Mouse (Mus musculus) lung, postnatal 0 days (tissue): ENCODE data around the gene Igsf21. TPM values are rescaled to one million over a fixed set of nuclear protein-coding genes. Genes with fewer than 3 reads are reported as not detected.
A peak's percentile ranks its signal among the peaks of the same experiment; 100 is the strongest.

Source experiments
- ATAC-seq: fragments of 200-750 bp; cut with Nextera tagmentation; 2 replicates; pipeline ENCODE4 v1.8.0; 2017; ENCODE audit warnings: moderate library complexity
- DNase-seq: peaks from one replicate; pipeline ENCODE4 v3.0.0-alpha.2; 2016; ENCODE audit warnings: low spot score
- H3K27ac ChIP-seq: fragments of 300-500 bp; sonication (generic); 2 replicates; pipeline ENCODE4 v1.5.1; 2014; ENCODE audit warnings: antibody characterized with exemption, mild to moderate bottlenecking, low read length, mixed read lengths
- H3K27me3 ChIP-seq: fragments of 300-500 bp; sonication (generic); replicated peaks from 2 replicates; pipeline ENCODE4 v1.6.1; 2014; ENCODE audit warnings: low read length, mixed read lengths; ENCODE audit not compliant: insufficient read depth
- H3K36me3 ChIP-seq: fragments of 300-500 bp; sonication (generic); 2 replicates; pipeline ENCODE4 v1.6.1; 2014; ENCODE audit warnings: low read length, mixed read lengths; ENCODE audit not compliant: insufficient read depth
- H3K4me1 ChIP-seq: fragments of 300-500 bp; sonication (generic); 2 replicates; pipeline ENCODE4 v1.6.1; 2014; ENCODE audit warnings: antibody characterized with exemption, low read depth, low read length, mixed read lengths; ENCODE audit not compliant: insufficient read depth
- H3K4me2 ChIP-seq: fragments of 300-500 bp; sonication (generic); replicated peaks from 2 replicates; pipeline ENCODE4 v1.6.1; 2014; ENCODE audit warnings: low read depth, mild to moderate bottlenecking, low read length, moderate library complexity, mixed read lengths
- H3K4me3 ChIP-seq: fragments of 300-500 bp; sonication (generic); 2 replicates; pipeline ENCODE4 v1.5.1; 2014; ENCODE audit warnings: low read depth, low read length
- H3K9ac ChIP-seq: fragments of 300-500 bp; sonication (generic); replicated peaks from 2 replicates; pipeline ENCODE4 v1.6.1; 2014; ENCODE audit warnings: low read depth, mild to moderate bottlenecking
- H3K9me3 ChIP-seq: fragments of 300-500 bp; sonication (generic); 2 replicates; pipeline ENCODE4 v1.6.1; 2016; ENCODE audit warnings: low read length, mixed read lengths
- CTCF ChIP-seq: IDR thresholded peaks from 2 replicates; pipeline ENCODE4 v1.5.1; 2016; ENCODE audit warnings: antibody characterized with exemption, mild to moderate bottlenecking
- EP300 ChIP-seq: IDR thresholded peaks from 2 replicates; pipeline ENCODE4 v1.6.1; 2016; ENCODE audit warnings: antibody characterized with exemption, mild to moderate bottlenecking, control low read depth
- WGBS: fragments of 180-500 bp; shearing (Covaris S2); extraction: QIAGEN DNeasy Blood & Tissue Kit; methylation state at CpG from one replicate; pipeline ENCODE4 v1.1.7; 2014; 5-methylcytosine and 5-hydroxymethylcytosine counted together
- polyA plus RNA-seq: library from polyadenylated mRNA; unstranded; fragments of >200 nt; fragmentation: Nextera tagmentation; extraction: Ambion mirVana; gene quantifications from 2 replicates; pipeline ENCODE4 v1.2.1, GENCODE M21; 2015

Igsf21 gene
- polyA plus RNA-seq, 1 experiment from 2014 or later = 0.13 TPM

DNA sequence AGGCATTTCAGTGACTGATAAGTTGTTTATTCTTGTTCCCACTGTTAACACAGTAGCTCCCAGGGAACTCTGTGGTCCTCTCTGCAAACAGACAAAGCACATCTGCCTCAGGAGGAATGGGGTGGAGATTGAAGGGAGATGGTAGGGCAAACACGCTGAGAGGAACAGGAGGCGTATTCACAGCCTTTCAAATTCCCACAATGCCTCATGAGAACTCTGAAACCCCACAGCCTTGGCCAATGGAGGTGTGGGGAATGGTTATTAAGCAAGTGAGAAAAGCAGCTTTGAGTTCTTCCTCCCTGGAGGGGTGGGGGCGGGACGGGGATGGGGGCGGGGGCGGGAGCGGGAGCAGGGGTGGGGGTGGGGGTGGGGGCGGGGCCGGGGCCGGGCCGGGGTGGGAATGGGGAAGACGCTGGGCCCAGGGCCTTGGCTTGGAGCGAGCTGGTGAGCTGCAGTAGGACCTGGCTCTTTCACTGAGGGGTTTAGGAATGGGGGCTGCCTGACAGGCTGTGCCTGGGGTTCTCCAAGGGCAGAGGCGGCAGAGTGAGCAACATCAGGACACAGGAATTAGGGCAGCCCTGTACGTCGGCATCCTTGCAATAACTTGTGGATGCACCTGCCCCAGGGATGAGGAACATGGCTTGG lies 253.4 kb downstream of the Igsf21 start:
- Histone ChIP-seq H3K9ac (no peak overlapping the region), H3K4me3 (no peak overlapping the region), H3K4me2 (no peak overlapping the region), H3K9me3 (no peaks in the 10 kb centered on the region), H3K4me1 (no peaks in the 10 kb centered on the region), H3K27ac (no peak overlapping the region), H3K36me3 (no peaks in the 10 kb centered on the region), H3K27me3 (no peaks in the 10 kb centered on the region)
- ATAC-seq = no peak
- WGBS = 12% methylated on average over 10 of the region's 16 CpGs
- TF ChIP-seq CTCF (no peak), EP300 (no peak)
- peak; percentile 13 for DNase-seq

DNA sequence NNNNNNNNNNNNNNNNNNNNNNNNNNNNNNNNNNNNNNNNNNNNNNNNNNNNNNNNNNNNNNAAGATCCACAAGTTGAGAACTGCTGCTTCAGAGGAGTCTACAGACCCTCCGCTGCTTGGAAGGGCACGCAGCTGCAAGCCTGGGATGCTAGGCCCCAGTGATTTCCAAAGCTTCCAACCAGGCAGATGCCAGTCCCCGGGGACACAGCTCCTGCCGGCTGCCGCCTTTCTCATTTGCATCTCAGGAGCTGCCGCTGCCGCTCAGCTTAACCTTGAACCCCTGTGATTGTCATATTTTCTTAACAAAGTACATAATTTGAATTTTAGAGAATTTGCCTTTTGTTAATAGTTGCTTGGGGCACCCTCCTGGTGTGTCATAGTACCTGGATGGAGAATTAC lies 259.7 kb downstream of the Igsf21 start:
- TF ChIP-seq CTCF = no peak
- no peak for TF ChIP-seq EP300
- Histone ChIP-seq H3K9ac (no peak overlapping the region), H3K4me3 (no peak overlapping the region), H3K27me3 (no peaks in the 10 kb centered on the region), H3K9me3 (no peaks in the 10 kb centered on the region), H3K36me3 (no peaks in the 10 kb centered on the region), H3K4me2 (no peak overlapping the region), H3K27ac (no peak overlapping the region), H3K4me1 (no peaks in the 10 kb centered on the region)
- no peak for ATAC-seq
- no peak for DNase-seq
- 52% methylated on average over 7 of the region's 7 CpGs for WGBS

DNA sequence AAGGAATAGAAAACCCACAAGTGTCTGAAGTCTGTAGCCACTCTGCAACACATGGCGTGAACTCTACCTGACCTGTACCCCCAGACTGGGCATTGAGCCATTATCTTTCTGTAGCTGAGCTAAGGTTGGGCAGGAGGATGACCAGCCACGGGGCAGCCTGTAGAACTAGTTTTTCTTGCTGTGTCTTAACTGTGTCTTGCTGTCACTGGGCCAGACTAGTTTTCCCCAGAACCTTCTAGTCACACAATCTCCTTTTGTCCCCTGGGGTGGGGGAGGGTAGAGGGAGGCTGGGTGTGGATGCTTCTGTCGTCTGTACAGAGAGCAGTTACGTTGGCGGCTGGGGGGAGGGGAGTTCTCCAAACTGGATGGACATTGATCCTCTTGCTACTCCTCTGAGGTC lies 267.9 kb downstream of the Igsf21 start:
- H3K4me3 ChIP-seq = no peak overlapping the region
- H3K4me2 ChIP-seq = no peak overlapping the region
- TF ChIP-seq CTCF = no peak
- 0 out of 2 replicates have a peak, but pooled peaks have one; percentile 23 for TF ChIP-seq EP300
- no peak overlapping the region for H3K9ac ChIP-seq
- peaks cover 6% of the 10 kb centered on the region; the same call in 1 of the 2 replicates for H3K4me1 ChIP-seq
- no peak overlapping the region for H3K27ac ChIP-seq
- no peaks in the 10 kb centered on the region for H3K9me3 ChIP-seq
- WGBS = 18% methylated on average over 5 of the region's 5 CpGs
- H3K27me3 ChIP-seq = no peaks in the 10 kb centered on the region
- no peaks in the 10 kb centered on the region for H3K36me3 ChIP-seq
- DNase-seq (peak; percentile 51), ATAC-seq (peak; percentile 53)

DNA sequence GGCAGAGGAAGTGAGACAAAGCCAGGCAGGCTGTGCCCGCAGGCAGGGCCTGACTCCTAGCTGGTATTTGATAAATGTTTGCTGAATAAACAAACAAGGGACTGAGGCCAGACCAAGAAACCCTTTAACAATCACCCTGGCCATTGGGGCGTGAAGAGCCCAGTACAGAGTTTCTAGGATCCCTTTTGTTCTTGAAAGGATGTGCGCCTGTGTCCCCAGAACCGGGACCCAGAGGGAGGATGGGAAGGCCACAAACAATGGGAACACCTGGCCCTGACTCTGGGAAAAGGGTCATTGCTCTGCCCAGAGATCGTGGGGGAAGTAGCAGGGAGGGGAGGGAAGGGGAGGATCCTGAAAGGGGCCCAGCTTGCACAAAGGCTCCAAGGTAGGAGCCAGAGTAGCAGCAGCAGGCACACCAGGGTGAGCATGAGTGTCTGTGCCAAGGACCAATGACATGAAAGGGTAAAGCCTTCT lies 269.2 kb downstream of the Igsf21 start:
- peak; percentile 77 for ATAC-seq
- H3K27me3 ChIP-seq = no peaks in the 10 kb centered on the region
- no peak overlapping the region for H3K4me2 ChIP-seq
- TF ChIP-seq EP300 (peak; percentile 40; the same call in 1 of the 2 replicates), CTCF (no peak)
- no peak overlapping the region for H3K4me3 ChIP-seq
- no peaks in the 10 kb centered on the region for H3K9me3 ChIP-seq
- no peak overlapping the region for H3K9ac ChIP-seq
- peaks cover 6% of the 10 kb centered on the region; the same call in 1 of the 2 replicates for H3K4me1 ChIP-seq
- DNase-seq = peak; percentile 59
- peak overlapping the region; percentile 47 for H3K27ac ChIP-seq
- no peaks in the 10 kb centered on the region for H3K36me3 ChIP-seq
- WGBS = 22% methylated on average over 5 of the region's 5 CpGs
